Mouse (Mus musculus): ENCODE results near the gene Card19. TPM values are rescaled to one million over a fixed set of nuclear protein-coding genes. Genes with fewer than 3 reads are reported as not detected.

Gene Card19
- polyA plus RNA-seq, 1 experiment from 2014 or later, result 58.9 TPM

DNA sequence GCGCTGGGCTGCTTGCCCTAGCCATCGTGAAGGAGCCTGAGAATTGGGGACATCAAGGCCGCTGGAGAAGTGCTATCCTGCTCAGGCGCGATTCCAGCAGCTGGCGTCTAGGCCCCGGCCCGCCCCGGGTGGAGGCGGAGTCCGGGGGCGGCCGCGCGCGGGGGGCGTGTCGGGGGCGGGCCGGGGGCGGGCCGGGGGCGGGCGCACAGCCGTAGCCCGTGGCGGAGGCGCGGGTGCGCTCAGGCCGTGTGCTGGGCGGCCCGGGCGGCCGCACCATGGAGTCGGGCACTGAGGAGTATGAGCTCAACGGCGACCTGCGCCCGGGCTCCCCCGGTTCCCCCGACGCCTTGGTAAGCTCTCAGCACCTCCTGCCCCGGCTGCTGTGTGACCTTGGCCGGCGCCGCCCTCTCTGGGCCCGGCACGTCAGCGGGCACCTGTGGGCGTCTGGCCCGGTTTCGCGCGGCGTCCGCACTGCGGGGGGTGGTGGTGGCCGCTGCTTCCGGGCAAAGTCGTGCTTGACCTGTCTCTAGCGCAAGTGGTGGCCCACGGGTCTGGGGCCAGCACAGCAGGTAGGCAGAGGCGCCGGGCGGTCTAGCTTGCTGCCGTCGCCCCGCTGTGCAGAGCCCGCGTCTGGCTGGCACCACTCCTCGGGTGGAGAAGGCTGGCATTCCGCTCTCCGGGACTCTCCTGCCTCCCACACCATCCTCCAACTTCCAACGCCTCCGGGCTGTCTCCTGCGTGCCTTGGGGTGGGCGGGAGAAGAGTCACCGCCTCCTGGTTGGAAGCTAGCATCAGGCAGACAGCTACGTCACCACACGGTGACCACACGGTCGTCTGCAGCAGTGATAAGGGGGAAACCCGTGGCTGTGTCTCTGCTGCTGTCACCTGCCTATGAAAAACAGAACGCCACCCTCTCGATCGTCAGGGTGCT lies 28.3 kb downstream of the Card19 start, which contains the start of gene Ninj1:
Ninj1 (plus strand) TSS at position 198 of the 931 bp plus-strand sequence.
- ATAC-seq (peak; percentile 66), DNase-seq (ENCODE audit: low read depth, low spot score) (no peak)
- H3K27me3 ChIP-seq, result no peaks in the 10 kb centered on the region
- ChIA-PET CTCF (interaction anchor here (0.7 to 1.4 kb wide), 3 partner anchors 14 to 24 kb away, joined by 3 read pairs; no protein-coding TSS in a partner anchor), POLR2A (interaction anchor here (1.3 to 1.4 kb wide), 2 partner anchors 29 to 138 kb away, joined by 3 read pairs; no protein-coding TSS in a partner anchor)
- in situ Hi-C loops (cut with MboI; ENCODE audit: low pct_unique_long_range_greater_than_20kb), result no loop called here
- no peak for TF ChIP-seq CTCF (IDR thresholded peaks at IDR 0.05)

DNA sequence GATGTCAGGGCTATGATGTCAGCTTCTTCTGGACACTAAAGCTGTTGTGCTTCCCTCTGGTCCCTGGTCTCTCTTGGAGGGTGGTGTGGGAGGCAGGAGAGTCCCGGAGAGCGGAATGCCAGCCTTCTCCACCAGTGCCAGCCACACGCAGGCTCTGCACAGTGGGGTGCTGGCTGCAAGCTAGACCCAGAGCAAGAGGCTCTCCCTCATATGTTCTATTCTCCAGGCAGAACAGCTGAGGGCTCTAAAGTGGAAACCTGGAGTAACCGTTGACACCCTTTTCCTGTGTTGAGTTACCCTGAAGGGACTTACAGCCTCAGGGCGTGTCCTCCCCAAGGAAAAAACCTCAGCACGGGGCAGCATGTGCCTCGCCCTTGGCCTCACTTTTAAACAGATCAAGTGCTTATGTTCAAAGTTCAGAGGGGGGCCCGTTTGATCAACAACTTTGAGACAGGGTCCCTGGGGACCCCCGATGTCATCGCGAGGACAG lies 29.0 kb downstream of the Card19 start:
- in situ Hi-C loops (cut with MboI; ENCODE audit: low pct_unique_long_range_greater_than_20kb), result no loop called here

DNA sequence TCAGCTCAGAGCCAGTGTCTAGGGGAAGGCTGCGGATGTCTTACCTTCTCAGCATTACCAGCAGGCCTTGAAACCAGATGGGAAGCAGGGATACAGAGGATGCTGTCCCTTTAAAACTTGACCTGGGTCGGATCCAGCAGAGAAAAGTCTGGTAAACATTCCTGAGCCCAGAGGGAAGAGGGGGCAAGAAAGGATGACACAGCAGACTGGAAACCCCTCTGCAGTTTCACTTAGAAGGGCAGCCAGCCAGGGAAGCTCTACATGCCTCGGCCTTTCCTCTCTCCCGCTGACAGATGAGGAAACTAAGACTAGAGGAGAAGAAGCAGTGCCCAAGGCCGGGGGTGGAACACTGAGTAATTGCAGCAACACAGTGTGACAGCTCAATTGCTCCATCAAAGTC lies 32.2 kb downstream of the Card19 start:
- ATAC-seq, result no peak
- no peaks in the 10 kb centered on the region for H3K27me3 ChIP-seq
- TF ChIP-seq CTCF (IDR thresholded peaks at IDR 0.05), result no peak
- ChIA-PET POLR2A (no interaction called here), CTCF (no interaction called here)
- DNase-seq (ENCODE audit: low read depth, low spot score), result no peak
- in situ Hi-C loops (cut with MboI; ENCODE audit: low pct_unique_long_range_greater_than_20kb), result no loop called here

More for the DNA sequence above, 29.0 kb downstream of the Card19 start:
- H3K27me3 ChIP-seq, result no peaks in the 10 kb centered on the region
- POLR2A ChIA-PET, result interaction anchor here (1.3 to 1.4 kb wide), 2 partner anchors 30 to 138 kb away, joined by 3 read pairs; no protein-coding TSS in a partner anchor
- DNase-seq (ENCODE audit: low read depth, low spot score) (no peak), ATAC-seq (no peak)
- no peak for TF ChIP-seq CTCF (IDR thresholded peaks at IDR 0.05)
- CTCF ChIA-PET, result interaction anchor here (0.7 to 1.5 kb wide), 4 partner anchors 13 to 15 kb away, joined by 3 to 5 read pairs (median 3); no protein-coding TSS in a partner anchor

DNA sequence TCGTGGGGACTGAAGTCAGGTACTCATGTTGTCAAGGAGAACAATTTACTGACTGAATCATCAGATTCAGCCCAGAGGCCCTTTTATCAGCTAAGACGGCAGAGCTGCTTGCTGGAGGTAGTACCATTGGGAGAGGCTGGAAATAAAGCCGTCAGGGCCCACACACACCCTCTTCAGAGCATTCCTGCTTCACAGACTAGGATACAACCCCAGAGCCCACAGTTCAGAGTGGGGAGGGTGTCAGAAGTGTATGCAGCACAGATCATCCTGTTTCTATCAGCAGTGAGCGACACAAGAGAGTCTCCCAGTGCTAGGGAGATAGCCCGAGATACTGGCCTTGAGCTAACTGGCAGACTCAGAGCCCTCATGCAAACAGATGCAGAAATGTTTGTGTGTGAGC lies 32.7 kb downstream of the Card19 start:
- no peak for ATAC-seq
- no peaks in the 10 kb centered on the region for H3K27me3 ChIP-seq
- in situ Hi-C loops (cut with MboI; ENCODE audit: low pct_unique_long_range_greater_than_20kb), result no loop called here
- ChIA-PET POLR2A (interaction anchor here (0.9 kb wide), 1 partner anchor 9 kb away, joined by 3 read pairs; no protein-coding TSS in a partner anchor), CTCF (no interaction called here)
- no peak for TF ChIP-seq CTCF (IDR thresholded peaks at IDR 0.05)
- DNase-seq (ENCODE audit: low read depth, low spot score), result no peak

DNA sequence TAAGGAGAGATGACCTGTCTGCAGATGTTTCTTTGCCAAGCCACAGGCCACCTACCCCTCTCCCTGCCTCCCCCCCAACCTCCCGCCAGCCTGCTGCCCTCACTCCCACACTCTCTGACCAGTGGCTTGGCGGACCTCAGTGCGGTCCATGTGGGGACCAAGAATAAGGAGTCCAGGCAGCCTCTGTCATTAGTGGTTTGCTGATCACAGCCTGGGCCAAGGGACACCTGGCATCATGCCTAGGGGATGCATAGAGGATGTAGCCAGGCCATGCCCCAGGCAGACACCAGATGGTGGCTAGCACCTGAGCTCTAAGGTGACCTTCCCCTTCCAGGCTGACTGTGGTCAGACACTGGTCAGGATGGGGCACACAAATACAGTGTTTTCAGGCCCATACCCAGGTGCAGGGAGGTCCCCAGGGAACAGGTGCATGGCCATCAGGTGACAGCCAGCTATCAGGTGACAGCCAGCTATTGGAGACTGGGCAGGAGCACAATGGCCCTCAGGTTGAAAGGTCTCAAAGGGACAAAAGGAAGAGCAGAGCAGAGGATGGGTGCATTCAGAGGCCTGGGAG lies 34.3 kb downstream of the Card19 start:
- H3K27me3 ChIP-seq, result no peaks in the 10 kb centered on the region
- POLR2A ChIA-PET, result no interaction called here
- ATAC-seq (no peak), DNase-seq (ENCODE audit: low read depth, low spot score) (no peak)
- CTCF ChIA-PET, result interaction anchor here (1.0 kb wide), 1 partner anchor 12 kb away, joined by 3 read pairs; no protein-coding TSS in a partner anchor
- in situ Hi-C loops (cut with MboI; ENCODE audit: low pct_unique_long_range_greater_than_20kb), result no loop called here
- no peak for TF ChIP-seq CTCF (IDR thresholded peaks at IDR 0.05)

DNA sequence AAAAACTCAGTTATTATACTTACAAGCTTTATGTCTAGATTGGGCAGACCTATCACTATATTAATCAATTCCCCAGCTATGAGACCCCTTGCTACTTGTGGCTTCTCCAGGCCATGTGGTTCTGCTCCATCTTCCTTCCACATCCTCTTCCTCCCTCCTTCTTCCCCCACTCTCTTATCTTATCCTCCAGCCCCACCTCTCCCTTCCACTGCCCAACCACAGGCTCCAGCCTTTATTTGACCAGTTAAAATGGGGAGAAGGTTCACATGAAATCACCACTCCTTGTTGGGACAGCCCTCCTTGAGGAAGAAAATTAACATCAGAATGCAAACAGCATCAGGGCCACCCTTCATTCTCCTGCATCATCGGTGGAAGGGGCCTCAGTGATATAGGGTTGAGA lies 35.1 kb downstream of the Card19 start:
- in situ Hi-C loops (cut with MboI; ENCODE audit: low pct_unique_long_range_greater_than_20kb), result no loop called here
- H3K27me3 ChIP-seq, result no peaks in the 10 kb centered on the region
- TF ChIP-seq CTCF (IDR thresholded peaks at IDR 0.05), result no peak
- POLR2A ChIA-PET, result no interaction called here
- CTCF ChIA-PET, result interaction anchor here (1.0 kb wide), 1 partner anchor 11 kb away, joined by 3 read pairs; no protein-coding TSS in a partner anchor
- no peak for ATAC-seq
- no peak for DNase-seq (ENCODE audit: low read depth, low spot score)

DNA sequence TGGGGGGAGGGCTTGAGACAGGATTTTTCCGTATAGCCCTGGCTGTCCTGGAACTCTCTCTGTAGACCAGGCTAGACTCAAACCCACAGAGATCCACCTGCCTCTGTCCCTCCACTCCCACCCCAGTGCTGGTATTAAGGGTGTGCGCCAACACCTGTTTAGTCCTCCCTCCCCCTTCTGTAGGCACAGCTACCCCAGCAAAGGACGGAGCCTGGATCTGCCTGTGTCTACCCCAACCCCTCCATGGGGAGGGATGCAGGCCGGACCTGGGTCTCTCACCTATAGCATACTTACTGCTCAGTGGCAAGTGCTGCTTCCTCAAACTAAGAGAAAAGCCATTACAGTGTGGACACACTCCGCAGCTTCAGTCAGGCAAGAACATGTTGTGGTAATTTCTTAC lies 35.6 kb downstream of the Card19 start:
- DNase-seq (ENCODE audit: low read depth, low spot score) (no peak), ATAC-seq (no peak)
- CTCF ChIA-PET, result interaction anchor here (1.0 kb wide), 1 partner anchor 10 kb away, joined by 3 read pairs; no protein-coding TSS in a partner anchor

DNA sequence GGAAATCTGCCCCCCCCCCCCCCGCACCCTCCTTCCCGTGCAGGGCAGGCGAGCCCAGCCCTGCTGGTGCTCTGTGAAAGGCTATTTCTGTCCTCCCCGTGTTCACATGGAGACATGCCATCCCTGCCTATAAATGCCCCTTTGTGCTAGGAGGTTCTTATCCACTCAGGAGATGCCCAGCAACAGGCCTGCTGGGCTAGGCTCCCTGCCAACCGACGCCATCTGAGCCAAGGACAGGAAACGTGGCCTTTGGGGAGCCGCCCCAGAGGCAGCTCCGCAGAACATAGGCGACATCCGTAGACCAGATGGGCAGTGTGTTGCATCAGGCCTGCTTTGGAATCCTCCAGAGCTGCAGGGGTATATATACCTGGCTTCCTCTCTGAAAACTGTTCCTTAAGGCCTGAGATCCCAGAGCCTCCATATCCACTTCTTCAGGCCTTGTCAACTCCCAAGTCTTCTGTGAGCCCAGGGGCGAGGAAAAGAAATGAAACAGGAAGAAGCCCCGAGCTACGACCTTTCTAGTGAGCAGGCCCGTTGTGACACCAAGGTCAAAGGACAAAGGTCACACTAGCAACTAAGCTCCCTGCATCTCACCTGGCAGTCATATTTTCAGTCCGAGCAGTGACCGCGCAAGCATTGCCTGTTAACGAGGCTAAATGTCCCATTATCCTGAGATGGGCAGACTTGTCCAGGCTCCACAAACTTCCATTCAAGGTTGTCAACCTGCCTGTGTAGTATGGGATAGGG lies 36.8 kb downstream of the Card19 start:
- ChIA-PET CTCF (no interaction called here), POLR2A (no interaction called here)
- no peaks in the 10 kb centered on the region for H3K27me3 ChIP-seq
- no peak for TF ChIP-seq CTCF (IDR thresholded peaks at IDR 0.05)
- DNase-seq (ENCODE audit: low read depth, low spot score) (no peak), ATAC-seq (no peak)
- in situ Hi-C loops (cut with MboI; ENCODE audit: low pct_unique_long_range_greater_than_20kb), result no loop called here

More for the DNA sequence above, 35.6 kb downstream of the Card19 start:
- H3K27me3 ChIP-seq, result no peaks in the 10 kb centered on the region
- TF ChIP-seq CTCF (IDR thresholded peaks at IDR 0.05), result no peak
- POLR2A ChIA-PET, result no interaction called here
- in situ Hi-C loops (cut with MboI; ENCODE audit: low pct_unique_long_range_greater_than_20kb), result no loop called here

DNA sequence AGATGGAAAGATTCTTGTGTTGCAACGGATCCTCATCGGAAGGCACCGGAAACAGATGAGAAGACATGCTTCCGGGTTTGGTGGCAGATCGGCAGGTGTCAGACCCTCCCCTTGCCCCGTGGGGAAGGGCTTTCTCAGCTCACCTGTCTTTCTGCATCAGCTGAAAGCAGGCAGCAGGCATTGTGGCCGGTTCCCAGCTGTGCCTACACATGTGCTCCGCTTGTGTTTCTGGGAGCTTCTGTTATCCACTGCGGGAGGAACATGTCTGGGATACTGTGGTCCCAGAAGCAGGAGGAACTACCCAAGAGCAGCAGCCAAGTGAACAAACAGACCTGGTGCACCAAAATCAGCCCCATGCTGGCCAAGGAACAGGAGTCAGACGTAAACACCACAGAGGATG lies 40.3 kb downstream of the Card19 start:
- no peaks in the 10 kb centered on the region for H3K27me3 ChIP-seq
- in situ Hi-C loops (cut with MboI; ENCODE audit: low pct_unique_long_range_greater_than_20kb), result no loop called here
- ATAC-seq (no peak), DNase-seq (ENCODE audit: low read depth, low spot score) (no peak)
- CTCF ChIA-PET, result interaction anchor here (2.4 kb wide), 1 partner anchor 524 kb away, joined by 5 read pairs; no protein-coding TSS in a partner anchor
- no peak for TF ChIP-seq CTCF (IDR thresholded peaks at IDR 0.05)
- POLR2A ChIA-PET, result no interaction called here

Measured in Patski (cell line).